Mouse (Mus musculus) adrenal gland, postnatal 25 days (tissue): ENCODE measurements around the gene Scgb1c1. TPM values are rescaled to one million over a fixed set of nuclear protein-coding genes. Genes with fewer than 3 reads are reported as not detected.
"Not testable (repeated sequence)": the region's sequence is repeated elsewhere in the genome, so short reads cannot be mapped to it uniquely, and the experiment has no call there.

Source experiments
- DNase-seq: peaks from one replicate; pipeline ENCODE4 v3.0.0; 2021; ENCODE audit warnings: mixed read lengths
- total RNA-seq: library from RNA; stranded (reverse); gene quantifications from 2 replicates; pipeline ENCODE4 v1.2.3, GENCODE M21; 2021

Scgb1c1 gene
- total RNA-seq, 1 experiment from 2014 or later: not detected

DNA sequence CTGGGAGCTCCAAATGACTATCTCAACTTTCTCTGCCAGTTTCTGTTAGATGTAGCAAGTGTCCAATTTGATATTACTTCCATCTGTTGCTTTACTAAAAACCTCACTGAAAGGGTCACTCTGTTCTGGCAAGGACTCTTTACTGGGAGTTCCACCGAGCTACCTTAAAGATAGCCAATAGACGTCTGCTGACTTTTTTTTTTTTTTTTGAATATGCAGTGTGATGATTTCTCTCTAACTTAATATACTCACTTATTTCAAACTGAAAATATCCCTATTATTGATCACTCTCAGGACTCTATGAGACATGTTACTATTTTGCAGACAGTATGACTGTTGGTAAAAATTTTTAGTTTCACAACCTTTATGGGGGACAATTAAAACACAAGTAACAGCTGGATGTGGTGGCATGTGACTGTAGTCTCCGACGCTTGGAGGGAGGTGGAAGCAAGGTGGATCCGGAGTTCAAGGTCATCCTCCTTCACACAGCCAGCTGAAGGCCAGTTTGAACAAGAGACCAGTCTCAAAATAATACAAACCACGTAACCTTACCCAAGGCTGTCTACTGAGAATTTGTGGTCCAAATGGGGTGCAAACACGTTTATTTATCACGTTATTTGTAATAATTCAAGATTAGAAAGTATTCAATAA lies 35.6 kb downstream of the Scgb1c1 start:
- DNase-seq: no peak

DNA sequence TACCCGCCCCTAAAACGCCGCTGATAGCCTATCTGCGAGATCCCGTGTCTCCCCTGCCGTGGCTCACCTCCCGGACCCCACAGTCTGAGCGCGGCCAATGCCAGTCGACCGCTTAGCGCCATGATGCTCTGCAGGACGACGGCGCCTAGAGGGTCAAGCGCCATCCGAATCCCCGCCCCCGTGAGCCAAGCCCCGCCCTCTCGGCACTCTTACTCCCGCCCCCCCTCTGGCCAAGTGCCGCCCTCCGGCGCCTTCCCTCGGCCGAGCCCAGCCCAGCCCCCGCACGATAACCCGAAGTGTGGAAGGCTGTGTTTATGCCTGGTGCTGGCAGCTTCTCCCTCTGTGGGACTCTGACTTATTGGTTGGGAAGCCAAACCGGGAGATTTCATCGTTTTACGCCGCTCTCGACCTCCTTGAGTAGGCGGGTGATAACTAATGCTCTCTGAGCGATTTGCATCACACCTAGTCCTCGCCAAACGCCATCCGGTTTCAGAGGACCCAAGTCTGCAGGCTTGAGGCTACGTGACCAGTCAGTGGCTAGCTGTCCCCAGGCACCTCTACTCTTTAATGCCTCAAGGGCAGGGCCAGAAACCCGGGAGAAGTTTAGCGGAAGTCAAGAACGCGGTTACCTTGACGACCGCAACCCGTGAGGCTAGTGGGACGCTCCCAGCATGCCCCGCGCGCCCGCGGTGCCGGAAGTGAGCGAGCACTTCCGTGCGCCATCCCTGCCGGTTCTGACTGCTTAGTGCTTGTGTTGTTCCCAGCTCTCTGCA lies 36.5 kb downstream of the Scgb1c1 start, which contains the start of the genes Psmd13 and Sirt3:
Psmd13 (plus strand) TSS at position 273 of the 773 bp plus-strand sequence.
Sirt3 (minus strand) TSS at position 614 of the 773 bp plus-strand sequence.
- peak; percentile 96 for DNase-seq

DNA sequence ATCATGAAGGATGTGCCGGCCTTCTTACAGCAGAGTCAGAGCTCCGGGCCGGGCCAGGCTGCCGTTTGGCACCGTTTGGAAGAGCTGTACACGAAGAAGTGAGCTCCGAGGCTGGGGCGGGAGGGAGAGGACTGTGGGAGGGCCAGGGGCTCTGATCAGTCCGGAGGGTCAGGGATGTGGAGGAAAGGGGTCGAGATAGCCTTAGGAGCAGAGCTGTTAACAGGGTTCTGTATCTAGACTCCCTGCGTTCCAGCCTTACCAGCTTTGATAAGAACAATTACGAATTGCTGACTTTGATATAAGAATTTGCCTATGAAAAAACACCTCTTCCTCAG lies 37.1 kb downstream of the Scgb1c1 start:
- no peak for DNase-seq

DNA sequence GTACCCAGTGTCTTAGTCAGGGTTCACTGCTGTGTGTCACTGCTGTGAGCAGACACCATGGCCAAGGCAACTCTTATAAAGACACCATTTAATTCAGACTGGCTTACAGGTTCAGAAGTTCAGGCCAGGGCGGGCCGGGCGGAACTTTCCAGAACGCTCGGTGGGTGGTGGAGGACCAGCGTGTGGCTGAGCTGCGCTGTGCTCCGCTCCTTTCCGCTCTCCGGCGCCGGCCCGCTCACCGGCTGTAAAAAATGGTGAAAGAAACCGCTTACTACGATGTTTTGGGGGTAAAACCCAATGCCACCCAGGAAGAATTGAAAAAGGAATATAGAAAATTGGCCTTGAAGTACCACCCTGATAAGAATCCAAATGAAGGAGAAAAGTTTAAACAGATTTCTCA lies 45.3 kb downstream of the Scgb1c1 start:
- not testable (repeated sequence) for DNase-seq

DNA sequence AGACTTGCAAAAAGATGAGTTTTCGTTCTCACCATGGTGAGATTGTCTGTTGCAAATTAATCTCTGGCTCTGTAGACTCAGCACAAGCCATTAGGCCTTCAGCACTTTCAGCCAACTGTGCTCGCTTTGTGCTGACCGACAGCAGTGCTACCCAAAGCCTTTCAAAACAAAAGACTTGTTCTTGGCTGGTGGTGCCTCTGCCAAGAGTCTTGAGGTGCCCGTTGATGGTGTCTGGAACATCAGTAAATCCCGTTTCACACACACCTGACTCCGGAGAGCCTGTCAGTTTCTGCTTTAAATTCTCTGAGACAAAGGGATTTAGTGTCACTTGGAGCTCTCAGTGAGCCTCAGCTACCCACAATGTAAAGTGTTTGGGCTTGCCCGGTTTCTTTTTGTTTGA lies 48.7 kb downstream of the Scgb1c1 start:
- no peak for DNase-seq

DNA sequence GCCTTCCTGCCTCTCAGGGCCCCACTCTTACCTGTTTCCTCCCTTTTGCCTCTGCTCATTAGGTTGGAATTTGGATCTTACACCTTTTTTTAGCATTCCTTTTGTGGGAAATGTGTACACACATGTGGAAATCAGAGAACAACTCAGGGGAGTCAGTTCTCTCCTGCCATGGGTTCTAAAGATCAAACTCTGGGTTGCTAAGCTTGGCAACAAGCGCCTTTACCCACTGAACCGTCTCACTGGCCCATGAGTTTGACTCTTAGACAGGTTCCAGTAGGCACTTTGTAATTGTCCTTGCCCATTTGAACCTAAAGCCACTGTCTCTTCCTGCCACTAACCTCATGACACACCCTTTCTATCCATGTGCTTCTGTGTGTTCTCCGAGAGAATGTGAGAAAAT lies 49.3 kb downstream of the Scgb1c1 start:
- DNase-seq: no peak

Other genes starting within 250 kb of the Scgb1c1 start
- gene Olfr46, start 244.3 kb upstream of the Scgb1c1 start, total RNA-seq: not detected in 2 replicates
- gene Olfr61, start 216.6 kb upstream of the Scgb1c1 start, total RNA-seq: not detected in 2 replicates
- gene Olfr53, start 199.1 kb upstream of the Scgb1c1 start, total RNA-seq: not detected in 2 replicates
- not detected in 2 replicates for gene Olfr539, start 185.6 kb upstream of the Scgb1c1 start, total RNA-seq
- gene Olfr45, start 163.6 kb upstream of the Scgb1c1 start, total RNA-seq: not detected in 2 replicates
- not detected in 2 replicates for gene Olfr541, start 148.3 kb upstream of the Scgb1c1 start, total RNA-seq
- 116 and 195 TPM in 2 replicates for gene Cyp2e1, start 81.8 kb upstream of the Scgb1c1 start, total RNA-seq
- gene Syce1, start 57.7 kb upstream of the Scgb1c1 start, total RNA-seq: not detected in 2 replicates
- 1.8 and 2.6 TPM in 2 replicates for gene Zfp941, start 23.4 kb upstream of the Scgb1c1 start, total RNA-seq
- 0.61 and 2.8 TPM in 2 replicates for gene Urah, start 10.5 kb upstream of the Scgb1c1 start, total RNA-seq
- gene Odf3, start 2.3 kb downstream of the Scgb1c1 start, total RNA-seq: 0.62 TPM in 1 of 2 replicates, not detected in the other
- 1.5 TPM in 1 of 2 replicates, not detected in the other for gene Gm45785, start 10.8 kb downstream of the Scgb1c1 start, total RNA-seq
- 53.8 and 68.7 TPM in 2 replicates for gene Ric8a, start 11.4 kb downstream of the Scgb1c1 start, total RNA-seq
- 37.2 and 44.1 TPM in 2 replicates for gene Bet1l, start 12.0 kb downstream of the Scgb1c1 start, total RNA-seq
- gene Psmd13, start 36.4 kb downstream of the Scgb1c1 start, total RNA-seq: 125 and 128 TPM in 2 replicates
- 31.5 and 34.3 TPM in 2 replicates for gene Sirt3, start 36.8 kb downstream of the Scgb1c1 start, total RNA-seq
- 610 and 755 TPM in 2 replicates for gene Cox8b, start 54.9 kb downstream of the Scgb1c1 start, total RNA-seq
- gene Nlrp6, start 75.4 kb downstream of the Scgb1c1 start, total RNA-seq: 1.9 and 2.2 TPM in 2 replicates
- 32.3 and 43.2 TPM in 2 replicates for gene Pgghg, start 95.8 kb downstream of the Scgb1c1 start, total RNA-seq
- gene Ifitm5, start 104.7 kb downstream of the Scgb1c1 start, total RNA-seq: 1.8 and 2.0 TPM in 2 replicates
- gene Gm45717, start 110.4 kb downstream of the Scgb1c1 start, total RNA-seq: not detected in 2 replicates
- 418 and 471 TPM in 2 replicates for gene Ifitm2, start 110.4 kb downstream of the Scgb1c1 start, total RNA-seq
- 3.6 and 3.9 TPM in 2 replicates for gene Ifitm1, start 121.7 kb downstream of the Scgb1c1 start, total RNA-seq
- 103 and 109 TPM in 2 replicates for gene Ifitm3, start 165.2 kb downstream of the Scgb1c1 start, total RNA-seq
- not detected in 2 replicates for gene Ifitm6, start 172.4 kb downstream of the Scgb1c1 start, total RNA-seq
- gene Gm17387, start 183.6 kb downstream of the Scgb1c1 start, total RNA-seq: not detected in 2 replicates
- 2.5 and 3.6 TPM in 2 replicates for gene B4galnt4, start 215.6 kb downstream of the Scgb1c1 start, total RNA-seq
- 0.86 and 1.2 TPM in 2 replicates for gene Pkp3, start 232.7 kb downstream of the Scgb1c1 start, total RNA-seq